Mouse (Mus musculus) kidney, embryonic 16.5 days (tissue): ENCODE measurements around the gene Pi16. TPM values are rescaled to one million over a fixed set of nuclear protein-coding genes. Genes with fewer than 3 reads are reported as not detected.

ENCODE experiments used
- ATAC-seq: fragments of 200-750 bp; cut with Nextera tagmentation; 2 replicates; pipeline ENCODE4 v1.8.0; 2017; ENCODE audit warnings: moderate TSS enrichment; ENCODE audit not compliant: low FRiP score, low TSS enrichment
- H3K27ac ChIP-seq: fragments of 300-500 bp; sonication (generic); 2 replicates; pipeline ENCODE4 v1.5.1; 2014; ENCODE audit warnings: low read length
- H3K27me3 ChIP-seq: fragments of 300-500 bp; sonication (generic); 2 replicates; pipeline ENCODE4 v1.6.1; 2014; ENCODE audit warnings: low read length, control low read depth, mixed read lengths; ENCODE audit not compliant: insufficient read depth
- H3K36me3 ChIP-seq: fragments of 300-500 bp; sonication (generic); 2 replicates; pipeline ENCODE4 v1.6.1; 2014; ENCODE audit warnings: low read length, control low read depth, mixed read lengths; ENCODE audit not compliant: insufficient read depth
- H3K4me1 ChIP-seq: fragments of 300-500 bp; sonication (generic); 2 replicates; pipeline ENCODE4 v1.6.1; 2014; ENCODE audit warnings: low read length, control low read depth, mixed read lengths; ENCODE audit not compliant: insufficient read depth
- H3K4me2 ChIP-seq: fragments of 300-500 bp; sonication (generic); replicated peaks from 2 replicates; pipeline ENCODE4 v1.6.1; 2014; ENCODE audit warnings: low read depth, low read length
- H3K4me3 ChIP-seq: fragments of 300-500 bp; sonication (generic); 2 replicates; pipeline ENCODE4 v1.5.1; 2014; ENCODE audit warnings: mild to moderate bottlenecking, low read length
- H3K9ac ChIP-seq: fragments of 300-500 bp; sonication (generic); replicated peaks from 2 replicates; pipeline ENCODE4 v1.6.1; 2014; ENCODE audit warnings: low read length
- H3K9me3 ChIP-seq: fragments of 300-500 bp; sonication (generic); 2 replicates; pipeline ENCODE4 v1.6.1; 2016; ENCODE audit warnings: low read length, control low read depth
- WGBS: fragments of 180-500 bp; shearing (Covaris S2); extraction: QIAGEN DNeasy Blood & Tissue Kit; methylation state at CpG from one replicate; pipeline ENCODE4 v1.1.7; 2014; 5-methylcytosine and 5-hydroxymethylcytosine counted together
- polyA plus RNA-seq: library from polyadenylated mRNA; unstranded; fragments of >200 nt; fragmentation: Nextera tagmentation; extraction: Ambion mirVana; gene quantifications from 2 replicates; pipeline ENCODE4 v1.2.1, GENCODE M21; 2015

Pi16 gene
- polyA plus RNA-seq, 1 experiment from 2014 or later: 3.1 TPM

GRCm38 (mm10) chr17:29361982-29362691 lies 44.7 kb downstream of the Pi16 start:
- no peak for ATAC-seq
- Histone ChIP-seq H3K4me3 (no peak overlapping the region), H3K4me1 (peaks cover 10% of the 10 kb centered on the region), H3K27me3 (no peaks in the 10 kb centered on the region), H3K9ac (no peak overlapping the region), H3K36me3 (no peaks in the 10 kb centered on the region), H3K4me2 (no peak overlapping the region), H3K9me3 (no peaks in the 10 kb centered on the region), H3K27ac (no peak overlapping the region)
- WGBS: 51% methylated on average over 8 of the region's 8 CpGs

- H3K27me3 ChIP-seq: no peaks in the 10 kb centered on the region
- 86% methylated on average over 8 of the region's 8 CpGs for WGBS
- no peak overlapping the region for H3K9ac ChIP-seq
- H3K4me1 ChIP-seq: 0 out of 2 replicates have a peak, but pooled peaks cover 9% of the 10 kb centered on the region
- H3K4me3 ChIP-seq: no peak overlapping the region
- H3K9me3 ChIP-seq: no peaks in the 10 kb centered on the region
- H3K4me2 ChIP-seq: no peak overlapping the region
- ATAC-seq: no peak
- no peak overlapping the region for H3K27ac ChIP-seq
- H3K36me3 ChIP-seq: no peaks in the 10 kb centered on the region
These were observed 45.6 kb downstream of the Pi16 start for GRCm38 (mm10) chr17:29363109-29363508.

GRCm38 (mm10) chr17:29365105-29365621 lies 47.7 kb downstream of the Pi16 start:
- Histone ChIP-seq H3K4me2 (no peak overlapping the region), H3K27ac (no peak overlapping the region), H3K4me3 (no peak overlapping the region), H3K27me3 (no peaks in the 10 kb centered on the region), H3K4me1 (0 out of 2 replicates have a peak, but pooled peaks cover 9% of the 10 kb centered on the region), H3K9me3 (no peaks in the 10 kb centered on the region), H3K9ac (no peak overlapping the region), H3K36me3 (no peaks in the 10 kb centered on the region)
- 85% methylated on average over 13 of the region's 13 CpGs for WGBS
- ATAC-seq: no peak

GRCm38 (mm10) chr17:29368726-29369125 lies 51.2 kb downstream of the Pi16 start:
- no peaks in the 10 kb centered on the region for H3K4me1 ChIP-seq
- ATAC-seq: peak; percentile 32; the same call in 1 of the 2 replicates
- no peaks in the 10 kb centered on the region for H3K27me3 ChIP-seq
- H3K4me2 ChIP-seq: peak overlapping the region; percentile 42
- peak overlapping the region; percentile 5 for H3K4me3 ChIP-seq
- no peaks in the 10 kb centered on the region for H3K36me3 ChIP-seq
- H3K9me3 ChIP-seq: no peaks in the 10 kb centered on the region
- WGBS: 18% methylated on average over 7 of the region's 7 CpGs
- H3K27ac ChIP-seq: no peak overlapping the region
- H3K9ac ChIP-seq: peak overlapping the region; percentile 2; the same call in 1 of the 2 replicates

GRCm38 (mm10) chr17:29370984-29371723 lies 53.7 kb downstream of the Pi16 start:
- WGBS: 7% methylated on average over 5 of the region's 5 CpGs
- Histone ChIP-seq H3K36me3 (no peaks in the 10 kb centered on the region), H3K9ac (no peak overlapping the region), H3K27ac (no peak overlapping the region), H3K9me3 (no peaks in the 10 kb centered on the region), H3K4me3 (no peak overlapping the region), H3K4me1 (no peaks in the 10 kb centered on the region), H3K4me2 (no peak overlapping the region), H3K27me3 (no peaks in the 10 kb centered on the region)
- ATAC-seq: peak; percentile 46; the same call in 1 of the 2 replicates

- Histone ChIP-seq H3K36me3 (no peaks in the 10 kb centered on the region), H3K9ac (no peak overlapping the region), H3K27me3 (no peaks in the 10 kb centered on the region), H3K4me2 (no peak overlapping the region), H3K27ac (no peak overlapping the region), H3K4me1 (no peaks in the 10 kb centered on the region), H3K9me3 (no peaks in the 10 kb centered on the region), H3K4me3 (no peak overlapping the region)
- no peak for ATAC-seq
- WGBS: 84% methylated on average over 10 of the region's 10 CpGs
These were observed 58.4 kb downstream of the Pi16 start for GRCm38 (mm10) chr17:29375871-29376270.

GRCm38 (mm10) chr17:29378056-29378455 lies 60.6 kb downstream of the Pi16 start:
- no peaks in the 10 kb centered on the region for H3K4me1 ChIP-seq
- H3K4me2 ChIP-seq: no peak overlapping the region
- no peaks in the 10 kb centered on the region for H3K9me3 ChIP-seq
- no peak overlapping the region for H3K27ac ChIP-seq
- H3K4me3 ChIP-seq: no peak overlapping the region
- 67% methylated on average over 8 of the region's 8 CpGs for WGBS
- no peak for ATAC-seq
- H3K27me3 ChIP-seq: no peaks in the 10 kb centered on the region
- H3K36me3 ChIP-seq: no peaks in the 10 kb centered on the region
- H3K9ac ChIP-seq: no peak overlapping the region

Other genes starting within 250 kb of the Pi16 start
- 74.1 and 81.3 TPM in 2 replicates for gene Cdkn1a, start 226.7 kb upstream of the Pi16 start, polyA plus RNA-seq
- gene Rab44, start 203.5 kb upstream of the Pi16 start, polyA plus RNA-seq: 0.12 and 0.26 TPM in 2 replicates
- gene Cpne5, start 79.5 kb upstream of the Pi16 start, polyA plus RNA-seq: 8.2 and 10.0 TPM in 2 replicates
- gene Ppil1, start 53.5 kb upstream of the Pi16 start, polyA plus RNA-seq: 167 and 186 TPM in 2 replicates
- 85.6 TPM in 2 replicates for gene BC004004, start 48.9 kb upstream of the Pi16 start, polyA plus RNA-seq
- 189 and 316 TPM in 2 replicates for gene Mtch1, start 30.3 kb downstream of the Pi16 start, polyA plus RNA-seq
- 14.4 and 16.2 TPM in 2 replicates for gene Fgd2, start 43.2 kb downstream of the Pi16 start, polyA plus RNA-seq
- 12.5 and 14.5 TPM in 2 replicates for gene Pim1, start 173.1 kb downstream of the Pi16 start, polyA plus RNA-seq
- not detected in 2 replicates for gene Gm17657, start 232.0 kb downstream of the Pi16 start, polyA plus RNA-seq
- 16.7 and 19.1 TPM in 2 replicates for gene Tbc1d22b, start 232.1 kb downstream of the Pi16 start, polyA plus RNA-seq
- gene Tmem217, start 234.7 kb downstream of the Pi16 start, polyA plus RNA-seq: 0.79 and 0.89 TPM in 2 replicates